Mouse (Mus musculus) ES-CJ7 (cell line): ENCODE results near the gene Gm128.

ENCODE experiments used
- DNase-seq: peaks from one replicate; pipeline ENCODE4 v3.0.0; 2011; ENCODE audit warnings: low read depth, low spot score

Gm128 gene

DNA sequence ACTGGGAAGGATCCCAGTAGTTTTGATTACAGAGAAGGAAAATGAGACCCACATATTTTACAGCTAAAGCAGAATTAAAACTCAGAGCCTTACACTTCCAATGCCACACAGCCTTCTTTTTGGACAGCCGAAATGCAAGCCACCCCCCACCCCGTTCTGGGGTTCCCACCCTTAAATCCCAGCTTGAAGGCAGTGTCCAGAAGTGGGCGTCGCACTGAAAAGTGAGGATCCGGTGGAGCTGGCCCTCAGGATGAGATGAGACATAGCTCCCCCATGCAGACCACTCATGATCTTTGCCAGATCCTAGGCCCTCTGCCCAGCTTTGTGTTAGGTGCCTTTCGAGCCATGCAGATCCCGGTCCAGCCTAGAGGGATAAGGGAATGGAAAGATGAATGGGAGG, at the start of gene Gm128:
TSS of gene Gm128 (minus strand) at position 101 of the 400 bp plus-strand sequence.
- no peak for DNase-seq

DNA sequence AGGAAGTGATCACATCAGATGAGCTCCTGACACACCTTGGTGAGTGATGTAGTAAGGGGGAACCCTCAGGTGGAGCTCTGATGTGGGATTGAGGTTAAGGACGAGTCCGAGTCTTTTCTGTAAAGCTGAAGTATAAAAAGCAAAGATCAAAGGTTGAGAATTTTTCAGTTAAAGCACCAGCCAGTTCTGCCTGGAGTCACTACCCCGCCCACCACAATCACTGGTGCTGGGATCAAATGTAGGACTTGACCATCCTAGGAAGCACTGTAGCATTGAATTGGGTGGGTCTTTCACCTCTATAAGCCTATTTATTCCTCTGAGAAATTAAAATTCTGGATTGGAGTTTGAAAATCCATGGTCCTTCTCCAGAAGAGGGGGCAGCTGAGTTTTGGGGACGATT, 49.6 kb upstream of the Gm128 start:
- no peak for DNase-seq

DNA sequence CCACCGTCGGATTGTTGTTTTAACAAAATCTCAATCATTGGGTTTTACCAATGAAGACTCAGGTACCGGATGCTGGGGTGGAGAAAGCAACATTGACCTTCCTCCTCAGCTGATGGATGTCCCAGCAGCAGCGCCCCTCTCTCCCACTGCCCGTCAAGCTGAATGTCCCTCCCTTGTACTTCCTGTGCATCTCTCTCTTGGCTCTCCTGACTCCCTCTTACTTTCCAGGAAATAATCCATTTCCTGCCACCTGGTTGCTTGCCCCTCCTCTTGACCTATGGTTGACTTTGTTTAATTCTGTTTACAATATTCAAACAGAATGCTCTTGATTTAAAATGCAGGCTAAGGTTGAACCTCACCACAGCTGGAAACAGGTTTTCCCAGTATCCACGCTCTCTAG, 48.8 kb upstream of the Gm128 start:
- DNase-seq: peak; percentile 69

DNA sequence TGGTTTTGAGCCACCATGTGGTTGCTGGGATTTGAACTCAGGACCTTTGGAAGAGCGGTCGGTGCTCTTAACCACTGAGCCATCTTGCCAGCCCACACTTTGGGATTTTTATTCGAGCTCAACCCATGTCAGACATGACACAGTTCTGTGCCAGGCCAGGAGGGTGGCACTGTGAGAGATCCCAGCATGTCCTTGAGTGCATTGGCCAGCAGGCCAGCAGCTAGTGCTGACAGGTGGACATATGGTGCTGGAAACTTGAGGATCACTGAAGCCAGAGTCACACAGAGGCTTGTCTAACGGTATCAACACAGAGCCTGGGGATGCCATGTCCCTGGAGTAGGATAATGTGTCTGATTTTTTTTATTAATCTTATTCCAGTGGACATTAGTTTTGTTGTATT, 48.0 kb upstream of the Gm128 start:
- no peak for DNase-seq

DNA sequence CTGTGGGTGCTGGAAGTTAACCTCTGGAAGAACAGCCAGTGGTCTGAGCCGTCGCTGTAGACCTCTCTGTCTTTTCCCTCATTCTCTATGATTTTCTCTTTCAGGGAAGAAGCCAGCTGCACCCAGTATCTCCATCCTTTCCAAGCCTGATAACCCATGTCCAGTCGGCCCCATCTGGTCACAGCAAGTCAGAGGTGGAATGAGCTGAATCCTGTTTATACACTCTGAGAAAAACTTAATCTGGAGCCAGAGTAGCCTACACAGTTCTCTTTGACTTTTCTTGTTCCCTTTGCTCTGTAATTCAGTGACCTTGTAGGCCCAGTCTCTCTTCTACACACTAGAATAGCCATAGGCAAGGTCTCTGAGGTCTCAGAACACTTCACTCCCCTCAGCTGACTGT, 46.1 kb upstream of the Gm128 start:
- DNase-seq: no peak

DNA sequence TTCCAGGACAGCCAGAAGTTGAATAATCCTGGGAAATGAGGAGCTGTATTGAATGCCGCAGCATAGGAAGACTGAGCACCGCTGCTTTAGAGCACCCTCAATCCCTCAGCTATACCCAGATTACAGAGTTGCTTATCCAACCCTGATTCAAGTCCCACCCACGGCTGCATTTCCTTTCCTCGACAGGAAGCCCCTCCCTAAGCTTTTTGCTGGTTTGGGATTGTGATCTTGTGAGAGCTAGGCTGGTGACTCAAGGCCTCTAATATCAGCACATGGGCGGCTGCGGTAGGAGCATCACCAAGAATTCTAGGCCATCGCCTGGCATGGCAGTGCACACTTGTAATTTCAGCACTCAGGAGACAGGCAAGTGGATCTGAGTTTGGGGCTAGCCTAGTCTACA, 45.1 kb upstream of the Gm128 start:
- peak; percentile 67 for DNase-seq

DNA sequence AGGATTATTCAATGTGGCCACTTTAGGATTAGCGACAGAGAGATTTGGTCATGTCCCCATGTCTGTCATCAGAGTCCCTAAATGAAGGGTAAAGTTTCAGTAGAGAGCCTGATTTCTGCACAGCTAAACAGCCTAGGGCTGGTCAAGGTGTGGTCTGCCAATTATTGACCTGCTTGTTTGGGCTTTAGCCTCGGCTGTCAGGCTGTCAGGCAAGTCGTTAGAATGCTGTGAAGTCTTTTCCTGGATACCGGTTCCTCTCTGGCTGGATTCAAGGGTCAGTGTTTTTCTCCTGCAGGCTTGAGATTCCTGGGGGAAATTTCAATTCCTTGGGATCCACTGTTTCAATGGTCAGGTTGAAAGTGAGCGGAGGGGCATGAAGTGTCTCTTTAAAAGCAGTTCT, 44.6 kb upstream of the Gm128 start:
- no peak for DNase-seq

DNA sequence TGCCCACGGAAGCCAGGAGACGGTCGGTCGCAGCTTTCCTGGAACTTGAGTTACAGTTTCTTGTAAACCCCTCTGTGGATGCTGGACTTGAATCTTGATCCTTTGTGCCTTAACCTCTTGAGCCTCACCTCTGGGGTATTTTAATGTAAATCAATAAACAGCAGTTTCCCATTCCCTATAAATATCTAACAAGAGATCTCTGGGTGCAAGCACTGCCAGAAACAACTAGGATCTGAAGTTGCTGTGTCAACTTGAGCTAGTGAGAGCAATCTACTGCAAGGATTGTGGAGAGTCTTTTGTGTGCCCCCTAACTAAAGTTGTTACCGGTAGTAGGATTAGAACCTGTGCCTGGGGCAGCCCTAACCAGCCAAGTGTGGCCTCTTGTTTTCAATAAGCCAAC, 44.0 kb upstream of the Gm128 start:
- DNase-seq: no peak

DNA sequence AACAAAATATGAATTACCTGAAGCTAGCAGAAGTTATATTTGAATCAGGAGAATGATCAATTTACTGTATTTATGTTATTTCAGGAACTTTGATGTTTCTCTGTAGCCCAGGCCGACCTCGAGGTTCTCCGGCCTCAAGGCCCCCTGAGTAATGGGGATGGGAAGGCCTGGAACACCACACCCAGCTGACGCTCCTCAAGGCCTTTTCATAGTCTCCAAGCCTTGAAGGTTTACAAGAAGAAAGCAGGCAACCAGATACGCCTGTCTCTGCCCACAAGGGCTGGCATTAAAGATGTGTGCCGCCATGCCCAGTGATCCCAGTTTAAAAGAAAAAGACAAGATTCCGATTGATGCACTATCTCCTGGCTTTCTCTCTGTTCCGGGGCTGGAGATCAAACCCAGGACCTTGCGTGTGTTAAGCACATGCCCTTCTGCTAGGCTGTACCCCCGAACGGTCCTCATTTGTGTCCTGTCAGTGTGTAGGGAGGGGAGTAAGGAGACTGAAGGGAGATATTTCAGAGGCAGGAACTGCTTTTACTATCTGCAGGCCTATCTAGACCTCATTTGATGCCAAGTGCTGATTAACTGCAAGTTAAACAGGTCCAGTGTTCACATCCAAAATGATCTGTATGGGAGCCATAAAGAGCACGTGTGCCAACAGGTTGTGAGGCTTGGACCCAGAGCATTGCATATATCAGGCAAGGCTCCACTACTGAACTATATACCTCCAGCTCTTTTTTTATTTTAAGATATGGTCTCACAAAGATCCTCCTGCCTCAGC, 43.3 kb upstream of the Gm128 start:
- DNase-seq: no peak

DNA sequence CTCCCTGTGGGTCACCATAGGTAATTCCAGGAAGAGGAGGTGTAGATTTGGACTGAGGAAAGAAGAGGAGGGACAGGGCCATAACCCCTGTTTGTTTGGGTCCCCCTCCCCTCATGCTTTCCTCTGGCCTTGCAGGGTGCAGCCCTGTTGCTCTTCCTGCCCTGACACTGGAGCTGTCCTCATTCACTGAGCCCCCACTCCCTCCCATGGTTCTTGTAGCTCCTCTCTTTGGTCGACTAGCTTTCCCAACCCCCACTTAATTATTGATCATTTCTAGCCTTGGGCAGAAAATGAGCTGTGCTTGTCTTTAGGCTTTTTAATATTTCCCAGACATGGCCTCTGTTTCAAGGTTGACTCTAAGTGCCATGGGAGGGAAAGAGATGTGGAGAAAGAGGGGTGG, 42.7 kb upstream of the Gm128 start:
- no peak for DNase-seq

DNA sequence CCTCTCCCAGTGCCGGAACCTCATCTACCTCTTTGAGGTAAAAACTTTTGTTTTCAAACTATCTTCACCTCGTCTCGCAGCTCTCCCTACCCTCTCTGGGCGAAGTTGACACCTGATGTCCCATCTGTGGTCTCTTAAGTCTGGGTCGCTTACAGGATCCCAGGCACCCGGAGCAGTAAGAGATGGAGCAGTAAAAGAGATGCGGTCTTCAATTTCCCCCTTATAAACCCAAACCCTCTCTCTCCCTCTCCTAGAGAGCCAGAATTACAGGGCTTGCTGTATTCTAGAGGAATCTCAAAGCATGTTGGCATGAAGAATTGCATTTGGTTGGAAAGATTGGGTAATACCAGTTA, 42.2 kb upstream of the Gm128 start:
- DNase-seq: no peak

DNA sequence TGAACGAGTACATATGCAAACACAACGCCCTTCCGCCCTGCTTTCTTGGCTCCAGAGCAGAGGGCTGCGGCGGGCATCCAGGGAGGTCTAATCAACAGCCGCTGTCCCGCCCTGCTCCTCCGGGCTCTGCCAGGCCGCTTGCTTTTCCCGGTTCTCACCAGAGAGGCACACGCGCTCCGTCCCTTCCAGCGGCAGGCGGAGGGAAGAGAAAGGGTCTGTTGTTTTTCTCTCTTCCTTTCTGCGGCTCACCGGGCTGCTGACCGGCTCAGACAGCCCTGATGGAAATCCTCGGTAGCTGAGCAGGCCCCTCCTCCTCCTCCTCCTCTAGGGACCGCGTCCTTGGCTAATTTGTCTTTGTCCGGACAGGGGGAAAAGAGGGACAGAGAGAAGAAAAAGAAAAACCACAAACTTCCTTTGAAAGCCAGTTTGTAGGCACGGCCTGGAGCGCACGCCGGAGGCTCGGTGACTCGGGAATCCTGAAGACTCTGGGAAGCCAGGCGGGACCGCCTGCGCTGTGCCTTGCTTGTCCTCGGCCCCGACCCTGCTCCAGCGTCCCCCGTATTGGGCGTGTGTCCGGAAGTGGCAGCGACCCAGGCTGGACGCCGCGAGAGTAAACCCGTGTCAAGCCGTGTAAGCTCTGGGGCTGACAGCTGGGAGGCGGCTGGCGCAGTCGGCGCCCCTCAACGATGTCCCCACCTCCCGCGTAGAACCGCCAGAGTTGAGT, 41.6 kb upstream of the Gm128 start:
- DNase-seq: peak; percentile 87

DNA sequence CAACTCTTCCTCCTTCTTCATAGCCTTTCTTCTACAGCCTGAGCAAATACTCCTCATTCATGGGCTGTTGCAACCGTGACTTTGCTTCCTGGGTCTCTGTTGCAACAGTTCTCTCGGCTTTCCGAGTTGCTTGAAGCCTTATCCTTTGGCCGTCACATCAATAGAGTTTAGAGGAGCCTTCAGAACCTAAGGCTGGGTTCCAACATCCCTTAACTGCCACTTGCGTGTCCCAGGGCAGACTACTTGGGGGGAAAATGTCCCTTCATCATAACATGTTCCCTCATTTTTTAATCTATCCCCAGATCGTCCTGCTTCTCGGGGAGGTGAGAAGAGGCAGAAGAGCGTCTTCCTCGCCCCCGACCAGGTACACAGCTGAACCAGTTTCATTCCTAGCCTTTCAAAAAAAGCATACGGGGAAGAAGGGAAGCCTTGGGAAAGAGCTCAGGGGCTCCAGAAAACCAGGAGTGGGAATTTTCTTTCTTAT, 41.0 kb upstream of the Gm128 start:
- DNase-seq: no peak

DNA sequence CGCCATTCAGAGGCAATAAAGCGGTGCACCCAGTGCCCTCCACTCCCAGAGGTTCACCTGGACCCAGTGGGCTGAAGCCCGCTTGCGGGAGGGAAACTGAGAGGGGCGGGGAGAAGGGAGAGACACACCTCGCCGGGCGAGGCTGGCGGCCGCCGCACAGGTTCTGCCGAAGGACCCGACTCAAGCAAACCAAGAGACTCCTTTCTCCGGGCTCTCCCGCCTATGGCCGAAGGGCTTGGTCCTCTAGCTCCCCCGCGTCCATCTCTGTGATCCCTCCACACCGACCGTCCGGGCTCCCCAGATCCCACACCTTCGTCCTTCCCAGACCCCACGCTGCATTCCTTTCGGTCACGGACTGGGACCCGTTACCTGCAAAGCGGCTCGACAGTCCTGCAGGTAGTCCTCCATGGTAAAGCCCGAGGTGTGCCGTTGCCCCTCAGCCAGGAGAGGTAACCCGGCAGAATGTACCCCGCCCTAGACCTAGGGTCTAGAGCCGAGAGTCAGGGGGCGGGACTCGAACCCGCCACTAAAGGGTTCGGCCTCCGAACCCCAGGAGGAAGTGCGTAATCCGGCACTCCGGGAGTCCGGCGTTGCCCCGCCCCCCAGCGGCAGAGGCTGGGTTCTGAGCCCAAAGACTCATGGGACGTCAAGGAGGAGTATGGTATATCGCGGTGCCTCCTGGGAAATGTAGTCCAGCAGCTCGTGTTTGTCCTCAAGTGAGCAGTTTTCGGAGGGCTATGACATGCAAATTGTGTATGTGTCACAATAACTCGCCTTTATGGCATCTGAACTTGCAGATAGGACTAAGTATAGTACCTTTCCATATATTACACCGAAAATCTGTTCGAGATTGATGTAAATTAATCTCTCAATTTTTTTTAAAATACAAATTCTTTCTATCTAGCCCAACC, 40.1 kb upstream of the Gm128 start, which contains the start of the genes Mindy1 and Prune1:
TSS of gene Mindy1 (plus strand) at position 130 of the 911 bp plus-strand sequence.
TSS of gene Prune1 (minus strand) at position 861 of the 911 bp plus-strand sequence.
- peak; percentile 98 for DNase-seq

DNA sequence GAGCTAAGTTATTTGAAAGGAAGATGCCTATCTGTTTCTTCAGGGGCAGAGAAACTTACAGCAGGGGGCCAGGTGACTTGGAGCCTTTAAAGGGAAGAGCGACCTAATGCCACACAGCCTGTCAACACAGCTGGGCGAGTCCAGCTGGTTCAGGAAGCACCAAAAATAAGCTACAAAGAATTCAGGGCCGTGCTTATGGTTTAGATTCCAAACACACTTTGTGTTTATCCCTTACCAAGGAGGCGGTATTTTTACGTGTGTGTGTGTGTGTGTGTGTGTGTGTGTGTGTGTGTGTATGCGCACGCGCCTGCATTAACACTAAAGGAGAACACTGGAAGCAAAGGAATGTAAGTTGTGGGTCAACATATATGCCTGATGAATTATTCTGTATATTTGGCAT, 39.3 kb upstream of the Gm128 start:
- no peak for DNase-seq

DNA sequence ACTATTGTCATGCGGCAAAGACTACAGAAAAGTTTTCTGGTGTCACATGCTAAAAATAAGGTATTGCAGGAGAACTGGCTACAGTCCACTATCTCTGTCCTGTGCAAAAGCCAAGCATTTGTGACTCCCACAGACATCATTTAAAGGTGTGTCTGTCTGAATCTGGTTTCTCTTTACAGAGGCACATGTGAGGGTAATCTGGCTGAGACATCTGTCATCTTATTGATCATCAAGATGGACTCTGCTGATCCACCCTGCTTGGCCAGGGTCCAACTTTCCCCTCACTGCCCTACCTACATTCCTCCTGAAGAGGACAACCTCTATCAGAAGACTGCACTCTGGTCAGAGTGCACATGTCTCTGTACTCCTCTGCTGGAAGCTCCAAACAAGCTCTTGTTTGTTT, 35.8 kb upstream of the Gm128 start:
- DNase-seq: no peak

DNA sequence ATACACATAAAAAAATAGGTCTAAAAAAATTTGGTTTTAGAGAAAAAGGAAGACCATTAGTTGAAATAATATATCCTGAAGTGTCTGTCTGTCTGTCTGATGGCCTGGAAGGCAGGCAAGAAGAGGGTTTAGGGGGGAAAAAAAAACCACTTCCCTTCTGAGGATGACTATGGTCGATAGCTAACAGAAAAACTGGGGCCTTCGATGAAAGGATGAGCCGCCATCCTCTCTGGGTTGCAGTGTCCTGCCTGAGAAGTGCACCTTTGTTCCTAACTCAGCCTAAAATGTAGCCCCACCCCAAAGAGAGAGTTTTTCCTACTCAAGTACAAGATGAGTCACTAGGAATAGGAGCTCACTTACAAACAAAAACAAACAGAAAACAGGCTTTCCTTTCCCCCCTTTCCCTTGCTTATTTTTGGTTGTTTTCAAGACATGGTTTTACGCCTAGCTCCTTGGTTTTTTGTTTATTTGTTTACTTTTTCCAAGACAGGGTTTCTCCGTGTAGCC, 35.1 kb upstream of the Gm128 start:
- no peak for DNase-seq

DNA sequence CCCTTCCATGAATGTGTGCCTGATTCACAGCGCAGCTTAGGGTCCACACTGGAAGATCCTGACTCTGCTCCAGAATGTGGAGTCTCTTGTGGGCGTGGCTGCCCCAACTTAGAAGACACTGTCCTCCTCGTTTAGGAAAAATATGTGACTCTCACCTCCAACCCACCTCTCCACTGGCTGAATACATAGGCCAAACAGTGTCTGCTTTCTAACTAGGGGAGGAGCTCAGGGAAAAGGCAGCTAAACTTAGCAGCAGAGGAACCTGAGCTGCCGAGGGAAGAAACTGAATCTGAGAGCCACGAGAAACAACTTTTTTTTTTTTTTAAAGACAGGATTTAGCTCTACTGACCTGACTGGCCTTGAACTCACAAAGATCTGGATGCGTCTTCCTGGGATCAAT, 33.8 kb upstream of the Gm128 start:
- no peak for DNase-seq

DNA sequence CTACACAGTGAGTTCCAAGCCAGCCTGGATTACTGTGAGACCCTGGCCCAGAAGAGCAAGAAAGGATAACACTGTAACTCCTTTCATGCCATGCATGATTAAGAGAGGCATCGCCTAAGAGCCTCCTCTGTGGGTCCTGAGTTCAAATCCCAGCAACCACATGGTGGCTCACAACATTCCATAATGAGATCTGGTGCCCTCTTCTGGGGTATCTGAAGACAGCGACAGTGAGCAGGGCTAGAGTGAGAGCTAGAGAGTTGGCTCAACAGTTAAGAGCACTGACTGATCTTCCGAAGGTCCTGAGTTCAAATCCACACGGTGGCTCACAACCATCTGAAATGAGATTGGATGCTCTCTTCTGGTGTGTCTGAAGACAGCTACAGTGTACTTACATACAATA, 33.1 kb upstream of the Gm128 start:
- DNase-seq: no peak

DNA sequence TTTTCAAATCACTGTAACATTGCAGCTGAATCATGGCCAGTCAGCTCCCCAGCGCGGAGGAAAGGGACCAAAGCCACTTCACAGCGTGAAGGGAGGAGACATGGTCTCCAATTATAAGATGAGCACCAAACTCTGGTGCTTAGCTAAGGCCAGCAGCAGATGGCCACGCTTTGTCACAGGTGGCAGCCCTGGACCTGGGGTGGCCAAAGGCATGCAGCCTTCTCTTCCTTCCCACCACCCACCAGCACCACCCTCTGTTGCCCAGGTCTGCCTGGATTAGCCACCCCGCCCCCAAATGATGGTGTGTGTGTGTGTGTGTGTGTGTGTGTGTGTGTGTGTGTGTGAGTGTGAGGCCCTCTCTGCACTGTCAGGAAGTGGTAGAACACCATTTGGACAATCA, 32.1 kb upstream of the Gm128 start:
- no peak for DNase-seq

DNA sequence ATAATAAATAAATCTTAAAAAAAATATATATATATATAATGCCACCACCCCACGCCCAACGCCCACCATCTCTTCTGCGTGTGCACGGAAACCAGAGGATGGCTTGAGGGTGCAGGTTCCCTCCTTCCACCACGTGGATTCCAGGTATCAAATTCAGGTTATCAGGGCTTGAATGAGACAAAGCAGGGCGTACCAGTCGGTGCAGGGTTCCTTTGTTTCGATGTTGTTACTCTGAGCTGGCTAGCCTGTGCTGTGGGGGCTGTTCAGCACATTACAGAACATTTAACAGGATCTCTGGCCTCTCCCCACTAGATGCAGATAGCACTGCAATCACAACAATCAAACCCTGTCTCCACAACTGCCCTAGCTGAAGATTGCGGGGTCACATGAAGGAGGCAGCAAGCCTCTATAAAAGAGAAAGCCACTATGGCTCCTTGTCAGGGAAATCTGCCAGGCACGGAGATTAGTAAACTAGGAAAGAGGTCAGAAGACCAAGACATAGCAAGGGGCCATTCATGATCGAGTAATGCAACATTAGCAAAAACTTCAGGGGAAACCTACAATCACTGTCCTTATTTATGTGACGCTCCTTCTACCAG, 29.5 kb upstream of the Gm128 start:
- DNase-seq: peak; percentile 59
